Mouse (Mus musculus) lung, adult 18-20 months (tissue): ENCODE results near the gene Bex6.
A peak's percentile ranks its signal among the peaks of the same experiment; 100 is the strongest.

Experiments
- DNase-seq, 2 experiments: peaks; one replicate each; pipeline ENCODE4 v3.0.0; 2022; ENCODE audit warnings: mixed read lengths in 2 of 2

Gene Bex6

GRCm38 (mm10) chr16:32174340-32175005 lies 5.2 kb upstream of the Bex6 start:
- DNase-seq: no peak

GRCm38 (mm10) chr16:32175029-32175428 lies 4.6 kb upstream of the Bex6 start:
- no peak for DNase-seq

DNA sequence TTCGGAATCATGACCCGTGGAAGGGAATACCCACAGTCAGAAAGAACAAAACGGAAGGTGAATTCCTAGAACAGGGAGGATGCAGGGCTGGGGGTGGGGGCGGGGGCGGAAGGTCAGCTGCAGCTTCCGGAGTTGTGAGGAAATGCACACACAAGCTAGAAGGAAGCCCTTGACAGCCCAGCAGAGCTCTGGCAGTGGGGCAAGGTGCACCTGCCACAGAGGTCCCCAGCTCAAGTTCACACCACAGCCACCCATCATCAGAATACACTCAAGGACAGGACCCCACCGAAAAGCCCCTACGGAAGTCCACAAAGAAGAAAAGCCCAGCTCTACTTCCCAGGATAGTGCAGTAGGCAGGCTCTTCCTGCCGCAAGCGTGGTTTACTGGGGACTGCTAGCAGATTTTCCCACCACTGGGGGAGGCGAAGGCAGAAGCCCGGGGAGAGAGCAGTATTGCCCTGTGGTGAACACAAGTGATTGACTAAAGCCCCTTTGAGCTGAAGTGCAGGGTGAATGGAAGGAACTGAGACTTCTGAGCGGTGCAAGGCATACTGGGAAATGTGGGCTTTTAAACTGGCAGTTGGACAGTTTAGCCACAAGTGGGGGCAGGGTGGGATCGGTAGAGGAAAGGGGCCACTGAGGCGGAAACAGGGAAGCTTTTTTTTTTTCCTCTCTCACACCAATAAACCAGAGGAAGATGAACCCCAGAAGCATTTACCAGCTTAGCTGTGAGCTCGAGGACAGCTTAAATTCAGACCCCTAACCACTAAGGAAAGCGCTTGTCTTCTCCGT lies 2.5 kb upstream of the Bex6 start:
- peak; percentile 31 to 54 for DNase-seq

- no peak for DNase-seq
These were observed 6.4 kb downstream of the Bex6 start for GRCm38 (mm10) chr16:32186056-32186455.

DNA sequence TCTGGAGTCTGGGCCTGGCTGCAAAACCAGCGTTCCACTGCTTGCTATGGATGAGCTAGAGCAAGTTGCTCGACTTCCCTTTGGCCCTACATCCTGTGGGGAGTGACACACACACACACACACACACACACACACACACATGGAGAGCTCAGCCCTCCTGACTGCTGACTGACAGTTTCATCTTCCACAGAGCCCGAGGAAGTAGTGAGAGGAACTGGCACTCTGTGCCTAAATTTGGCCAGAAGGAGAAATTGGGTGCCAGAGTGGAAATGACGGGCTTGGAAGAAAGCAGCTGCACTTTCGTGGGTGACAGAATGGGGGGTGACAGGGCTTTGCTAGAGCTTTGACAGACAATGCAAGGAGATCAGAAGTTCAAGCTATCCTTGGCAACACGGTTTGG lies 9.5 kb downstream of the Bex6 start:
- peak; percentile 49 to 57 for DNase-seq

DNA sequence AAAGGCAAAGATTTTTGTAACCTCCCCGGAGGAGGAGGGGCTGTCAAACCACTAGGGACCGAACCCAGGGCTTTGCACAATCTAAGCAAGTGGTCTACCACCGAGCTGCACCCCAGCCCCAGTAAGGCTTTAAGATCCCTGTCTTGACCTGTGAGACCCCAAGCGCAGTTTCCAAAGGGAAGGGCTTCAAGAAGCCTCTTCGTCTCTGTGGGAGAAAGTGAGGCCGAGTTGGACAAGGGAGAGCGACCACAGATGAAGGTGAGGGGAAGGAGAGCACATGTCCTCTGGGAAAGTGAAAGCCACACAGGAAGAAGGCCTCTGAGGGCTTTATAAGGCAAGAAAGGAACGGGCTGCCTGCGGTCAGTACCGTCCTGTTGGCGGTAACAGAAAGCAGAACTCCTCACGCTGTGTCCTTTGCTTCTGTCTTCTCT lies 10.4 kb downstream of the Bex6 start:
- peak; percentile 58 to 66 for DNase-seq

DNA sequence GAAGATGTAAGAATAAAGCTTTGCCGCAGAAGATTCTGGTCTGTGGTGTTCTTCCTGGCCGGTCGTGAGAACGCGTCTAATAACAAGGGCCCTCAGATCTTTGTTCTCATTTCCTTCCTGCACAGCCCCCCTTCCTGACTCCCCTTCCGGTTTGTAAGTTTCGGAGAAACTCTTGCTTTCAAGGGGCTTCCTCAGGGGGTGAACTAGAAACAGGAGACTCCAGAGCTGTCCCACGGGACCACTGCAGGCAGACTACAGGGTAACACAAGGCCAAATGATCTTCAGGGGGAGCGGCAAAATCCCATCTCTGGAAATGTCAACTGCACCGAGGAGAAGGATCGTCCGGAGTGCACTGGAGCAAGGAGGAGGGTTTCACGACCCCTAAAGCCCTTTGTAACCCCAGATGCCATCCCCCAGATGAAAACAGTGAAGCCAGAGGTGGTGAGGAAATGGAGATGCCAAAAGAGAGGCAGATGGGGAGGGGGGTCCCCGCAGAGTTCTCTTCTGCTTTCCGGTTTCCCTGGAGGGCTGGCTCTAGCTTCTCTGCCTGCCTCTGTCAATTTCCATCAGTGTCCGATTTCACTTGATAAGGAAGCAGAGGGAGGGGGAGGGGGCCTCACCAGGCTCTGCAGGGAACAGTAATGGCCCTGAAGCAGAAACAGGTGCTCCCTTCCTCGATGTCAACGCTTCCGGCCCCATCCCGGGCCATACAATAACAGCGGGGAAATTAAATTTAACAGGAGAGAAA lies 20.8 kb downstream of the Bex6 start:
- DNase-seq: peak; percentile 41 to 43

DNA sequence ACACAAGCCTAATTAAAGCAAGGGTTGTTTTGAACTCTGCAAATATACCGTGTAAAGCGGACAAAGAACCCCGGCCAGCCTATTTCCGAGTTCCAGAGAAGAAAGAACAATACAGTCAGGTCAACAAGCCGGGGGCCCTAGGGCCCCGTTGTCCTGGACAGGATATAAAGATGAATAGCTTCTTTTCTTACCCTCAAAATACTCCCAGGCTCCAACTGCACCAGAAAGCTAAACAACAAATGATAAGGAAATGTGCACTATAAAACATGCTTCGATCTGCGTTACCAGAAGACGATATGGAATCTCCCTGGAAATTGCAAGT lies 21.3 kb downstream of the Bex6 start:
- peak in 1 of 2 experiments; percentile 19 for DNase-seq

DNA sequence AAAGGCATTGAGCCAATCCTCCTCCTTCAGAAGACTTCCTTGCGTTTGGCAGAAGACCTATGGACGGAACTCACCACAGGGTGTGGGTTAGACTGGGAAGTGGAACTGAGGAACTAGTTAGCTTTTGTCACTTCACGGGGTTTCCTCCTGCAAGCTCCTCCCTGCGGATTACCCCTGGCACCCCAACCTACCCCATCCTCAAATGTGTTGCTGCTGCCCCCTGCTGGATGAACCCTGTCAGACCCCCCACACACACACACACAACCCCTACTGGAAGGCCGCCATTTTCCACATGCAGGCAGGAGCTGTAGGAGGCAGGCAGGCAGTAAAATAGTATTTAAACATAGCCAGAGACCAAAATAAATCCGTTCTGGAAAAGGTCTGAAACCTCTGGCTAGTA lies 23.1 kb downstream of the Bex6 start:
- peak; percentile 79 to 80 for DNase-seq

DNA sequence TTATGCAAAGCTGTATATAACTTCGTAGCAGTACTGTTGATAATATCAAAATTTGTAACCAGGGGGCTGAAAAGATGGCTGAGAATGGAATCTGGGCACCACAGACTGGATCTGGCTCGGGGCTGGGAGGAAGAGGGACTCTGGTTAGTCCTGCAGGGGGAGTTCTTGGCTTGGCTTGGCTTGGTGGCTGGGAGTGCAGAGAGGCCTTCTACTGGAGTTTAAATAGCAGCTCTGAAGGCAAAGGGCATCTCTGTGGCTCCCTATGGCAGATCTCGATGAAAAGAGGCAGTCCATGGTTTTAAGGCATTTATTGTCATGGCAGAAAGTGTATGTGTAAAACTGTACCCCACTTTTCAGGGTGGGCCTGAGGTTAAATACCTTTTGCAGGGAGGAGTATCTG lies 25.3 kb downstream of the Bex6 start:
- no peak for DNase-seq

GRCm38 (mm10) chr16:32214156-32214555 lies 34.5 kb downstream of the Bex6 start:
- no peak for DNase-seq

- DNase-seq: no peak
These were observed 35.4 kb downstream of the Bex6 start for GRCm38 (mm10) chr16:32214804-32215576.

DNA sequence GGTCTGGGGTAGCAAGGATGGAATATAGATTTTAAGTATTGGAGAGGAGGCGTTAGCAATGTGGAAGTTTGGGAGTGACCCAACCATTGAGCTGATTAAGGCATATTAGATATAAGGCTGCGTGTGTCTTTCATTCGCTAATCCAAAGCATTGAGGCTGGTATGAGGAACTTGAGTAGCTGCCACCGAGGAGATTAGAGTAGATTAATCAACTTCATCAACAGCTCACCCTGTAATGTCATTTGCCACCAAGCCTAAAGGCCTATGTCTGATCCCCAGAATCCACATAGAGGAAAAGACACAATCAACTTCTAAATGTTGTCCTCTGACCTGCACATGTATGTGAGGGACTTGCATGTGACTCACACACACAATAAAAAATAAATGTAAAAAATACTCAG lies 42.2 kb downstream of the Bex6 start:
- no peak for DNase-seq

DNA sequence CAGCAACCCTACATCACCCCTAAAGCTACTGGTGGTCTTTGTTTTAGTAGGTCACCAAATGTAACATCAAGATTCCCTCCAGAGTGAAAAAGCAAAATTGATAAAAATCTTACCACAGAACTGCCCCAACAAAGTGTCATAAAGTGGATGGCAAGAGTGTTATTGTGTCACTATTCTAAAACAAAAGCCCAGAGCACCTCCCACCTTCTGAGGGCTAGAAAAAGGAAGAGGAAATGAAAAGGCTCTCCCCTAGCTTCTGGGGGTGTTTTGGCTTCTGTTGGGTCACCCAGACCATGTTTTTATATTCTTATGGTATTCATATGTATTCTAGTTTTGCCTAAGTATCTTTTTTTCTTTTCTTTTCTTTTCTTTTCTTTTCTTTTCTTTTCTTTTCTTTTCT lies 42.8 kb downstream of the Bex6 start:
- no peak for DNase-seq

DNA sequence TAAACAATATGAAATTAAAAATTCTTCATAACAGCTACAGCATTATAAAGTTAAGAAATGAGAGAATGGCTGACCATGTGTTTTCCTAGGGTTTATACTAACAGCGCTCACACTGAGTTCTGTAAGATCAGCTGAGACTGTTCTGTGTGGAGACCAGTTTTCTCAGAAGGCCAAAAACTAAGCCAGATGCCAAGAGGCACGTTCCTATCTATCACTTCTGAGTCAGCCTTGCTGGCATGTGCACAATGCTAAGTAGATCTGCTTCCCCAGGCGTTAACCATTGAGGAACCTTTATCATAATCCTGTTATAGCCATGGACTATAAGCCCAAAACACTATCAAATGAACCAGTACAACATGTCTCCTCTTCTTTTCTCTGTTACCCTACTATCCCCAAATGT lies 52.4 kb downstream of the Bex6 start:
- peak in 1 of 2 experiments; percentile 4 for DNase-seq
